Mouse (Mus musculus): ENCODE measurements around the gene Kyat1.

DNA sequence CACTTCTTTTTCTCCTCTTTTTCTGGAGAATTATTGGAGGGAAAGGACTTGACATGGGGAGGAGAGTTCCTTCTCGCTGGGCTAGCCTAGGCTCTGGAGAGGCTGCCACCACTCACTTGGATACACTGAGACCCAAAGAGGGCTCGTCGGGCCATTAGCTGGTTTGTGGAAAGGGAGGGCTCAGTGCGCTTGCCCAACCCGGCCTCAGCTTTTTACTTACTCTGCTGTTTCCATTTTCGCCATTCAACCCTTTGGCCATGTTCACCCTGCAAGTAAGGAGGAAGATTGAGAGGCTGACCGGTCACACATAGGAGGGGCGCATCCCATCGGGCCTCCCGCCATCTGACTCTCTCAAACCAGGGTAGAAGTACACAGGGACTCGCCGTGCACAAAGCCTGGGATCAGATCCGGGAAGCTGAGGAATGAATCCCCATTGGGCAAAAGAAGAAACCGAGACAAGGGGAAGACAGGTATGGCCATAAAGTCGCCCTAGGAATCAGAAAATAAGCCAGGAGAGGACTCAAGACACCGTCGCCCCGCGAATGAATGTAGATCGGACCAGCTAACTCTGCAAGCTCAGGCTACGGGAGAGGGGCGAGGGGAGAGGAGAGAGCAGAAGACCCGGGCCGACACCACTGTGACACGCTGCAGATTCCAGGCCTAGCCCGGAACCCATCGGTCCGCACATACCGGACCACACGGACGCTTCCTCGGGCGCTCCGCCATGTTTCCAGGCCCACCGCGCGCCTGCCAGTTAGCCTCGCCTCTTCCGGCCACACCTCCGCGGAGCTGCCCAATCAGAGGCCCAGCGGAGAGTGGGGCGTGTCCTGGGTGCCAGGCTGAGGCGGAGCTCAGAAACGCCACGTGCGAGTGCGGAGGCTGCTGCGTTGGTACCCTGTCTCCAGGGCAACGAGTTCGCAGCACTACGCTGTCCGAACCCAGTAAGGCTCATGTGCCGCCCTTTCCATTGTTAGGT lies 27.7 kb downstream of the Kyat1 start, which contains the start of gene Spout1:
- no peak for TF ChIP-seq ZNF384 (IDR thresholded peaks at IDR 0.05; ENCODE audit: low read depth, low read length)
- peak; percentile 87 for TF ChIP-seq HCFC1 (IDR thresholded peaks at IDR 0.05; ENCODE audit: borderline replicate concordance, insufficient read depth, low read length)
- peak; percentile 55; the same call in 1 of the 2 replicates for TF ChIP-seq CHD2 (IDR thresholded peaks at IDR 0.05; ENCODE audit: low read depth, low read length)
- no peak; the same call in 1 of the 2 replicates for TF ChIP-seq ZC3H11A (IDR thresholded peaks at IDR 0.05; ENCODE audit: borderline replicate concordance, low read depth, low read length)
